8 mouse cellular contexts compared by ENCODE assay signal in genomic region chr16:37011922-37012289, GRCm38 (mm10). TPM values are rescaled to one million over a fixed set of nuclear protein-coding genes. Genes with fewer than 3 reads are reported as not detected.
DNase-seq lines count a peak whose midpoint lies in the region; ATAC-seq and TF ChIP-seq lines count a peak whose summit lies in the region.

No protein-coding gene starts in this region.

- no peak for DNase-seq in heart, adult 9 months (ENCODE audit: low spot score in 2 of 2)
- DNase-seq in MEL (ENCODE audit: low read depth, low spot score): no peak
- no peak for DNase-seq in spleen, postnatal 14 days (ENCODE audit: low spot score in 2 of 2)
- no peak for DNase-seq in thymus, postnatal 10 days (ENCODE audit: low spot score in 2 of 2)
- DNase-seq in left cerebral cortex, postnatal 36 days (ENCODE audit: low spot score in 2 of 2): no peak

- TF ChIP-seq RAD21 in MEL (IDR thresholded peaks at IDR 0.05; ENCODE audit: low read depth, low read length): no peak

- TF ChIP-seq EP300 in MEL (IDR thresholded peaks at IDR 0.05; ENCODE audit: low read depth in 1 of 2, low read length in 2 of 2): no peak

- peaks cover 16% of the 10 kb centered on the region for H3K79me2 ChIP-seq in MEL (ENCODE audit: control insufficient read depth, insufficient read depth, low read length, poor library complexity)

- peaks cover 14% of the 10 kb centered on the region for H3K4me1 ChIP-seq in heart, embryonic 12.5 days (replicated peaks)
- H3K4me1 ChIP-seq in MEL (ENCODE audit: control insufficient read depth in 1 of 2, insufficient read depth in 2 of 2, low read length in 2 of 2): peaks cover 0 to 11% of the 10 kb centered on the region in 2 experiments; a peak in 1 of 4 replicates

- WGBS in heart, embryonic 12.5 days: under 1% methylated on average over 26 of the region's 26 CpGs

- H3K4me3 ChIP-seq in heart, embryonic 12.5 days: peak overlapping the region; percentile 89
- H3K4me3 ChIP-seq in MEL (ENCODE audit: control insufficient read depth in 1 of 2, insufficient read depth in 1 of 2, low read depth in 2 of 2, low read length in 2 of 2): peak overlapping the region; percentile 69 to 97

- ATAC-seq in heart, embryonic 12.5 days (ENCODE audit: insufficient number of reproducible peaks, low FRiP score): peak; percentile 74
- peak; percentile 41 for ATAC-seq in granulocyte monocyte progenitor cell, adult 5-6 weeks (replicated peaks; ENCODE audit: poor library complexity, severe bottlenecking)
- ATAC-seq in megakaryocyte progenitor cell, adult 5-6 weeks (replicated peaks; ENCODE audit: poor library complexity): peak; percentile 36

- H3K27me3 ChIP-seq in heart, embryonic 12.5 days (replicated peaks): no peaks in the 10 kb centered on the region
- no peaks in the 10 kb centered on the region; a peak in 1 of 4 replicates for H3K27me3 ChIP-seq in MEL (ENCODE audit: control insufficient read depth in 1 of 2, insufficient read depth in 2 of 2, low read length in 2 of 2)

- no peak for TF ChIP-seq POLR2A in MEL (IDR thresholded peaks at IDR 0.05; ENCODE audit: control insufficient read depth in 1 of 2, insufficient read depth in 1 of 2, low read depth in 1 of 2, low read length in 2 of 2, poor library complexity in 1 of 2)

- peak overlapping the region; percentile 92 for H3K4me2 ChIP-seq in heart, embryonic 12.5 days

- intact Hi-C loops in left cerebral cortex, postnatal 36 days (cut with DNase I): loop anchor here (2.0 to 10.0 kb wide), 3 partner anchors 137 to 937 kb away; partner anchors contain the start of genes Ccdc58, Eaf2, Fam162a and Golgb1

- no peaks in the 10 kb centered on the region for H3K9me3 ChIP-seq in heart, embryonic 12.5 days (replicated peaks)
- H3K9me3 ChIP-seq in MEL (replicated peaks; ENCODE audit: insufficient read depth, low read length): no peaks in the 10 kb centered on the region

- peaks cover 3% of the 10 kb centered on the region; the same call in 1 of the 2 replicates for H3K36me3 ChIP-seq in heart, embryonic 12.5 days
- H3K36me3 ChIP-seq in MEL (ENCODE audit: control insufficient read depth in 1 of 2, insufficient read depth in 2 of 2, low read length in 2 of 2): peaks cover 2 to 11% of the 10 kb centered on the region in 2 experiments; a peak in 3 of 4 replicates

- H3K27ac ChIP-seq in heart, embryonic 12.5 days (ENCODE audit: poor library complexity, severe bottlenecking): no peak overlapping the region
- peak overlapping the region; percentile 28; the same call in 1 of the 2 replicates for H3K27ac ChIP-seq in MEL (ENCODE audit: control insufficient read depth, low read depth, low read length)

- peak overlapping the region; percentile 85 for H3K9ac ChIP-seq in heart, embryonic 12.5 days
- peak overlapping the region; percentile 92 for H3K9ac ChIP-seq in MEL (ENCODE audit: control insufficient read depth, low read depth, low read length, poor library complexity, severe bottlenecking)

- no peak for TF ChIP-seq CTCF in MEL (IDR thresholded peaks at IDR 0.05 in 2 of 3, conservative IDR thresholded peaks at IDR 0.05 in 1 of 3; ENCODE audit: control insufficient read depth in 1 of 3, insufficient read depth in 1 of 3, low read depth in 2 of 3, low read length in 3 of 3, poor library complexity in 1 of 3, severe bottlenecking in 1 of 3)

TF ChIP-seq in MEL, 35 proteins besides CTCF, POLR2A, EP300 and RAD21:
- TF ChIP-seq USF1 (IDR thresholded peaks at IDR 0.05; ENCODE audit: low read depth, low read length) (no peak), E2F4 (IDR thresholded peaks at IDR 0.05; ENCODE audit: borderline replicate concordance, low read depth, low read length) (no peak), ZNF384 (IDR thresholded peaks at IDR 0.05; ENCODE audit: low read depth, low read length) (no peak), NELFE (IDR thresholded peaks at IDR 0.05; ENCODE audit: low read depth, low read length) (no peak), USF2 (IDR thresholded peaks at IDR 0.05; ENCODE audit: borderline replicate concordance in 1 of 2, insufficient read depth in 1 of 2, low read depth in 1 of 2, low read length in 2 of 2) (no peak), MAX (IDR thresholded peaks at IDR 0.05; ENCODE audit: low read length) (no peak), ZKSCAN1 (IDR thresholded peaks at IDR 0.05; ENCODE audit: low read depth, low read length) (no peak), ZC3H11A (IDR thresholded peaks at IDR 0.05; ENCODE audit: low read depth, low read length) (no peak), HCFC1 (IDR thresholded peaks at IDR 0.05; ENCODE audit: low read depth, low read length) (no peak)

RNA-seq across cellular contexts. Expression of gene Polq, which starts 0.3 kb away (rescaled TPM):
- 7.2 and 7.3 TPM in 2 replicates for polyA plus RNA-seq in heart, embryonic 12.5 days (2016; fragmentation: Nextera tagmentation; extraction: Ambion mirVana)
- 15.1 and 17.2 TPM in 2 replicates for total RNA-seq in MEL (2012; rRNA removed)
- 10 to 100 TPM in 1 of 2 experiments, not detected in 1; 13.6 TPM for polyA plus RNA-seq in MEL (2012; ENCODE audit: insufficient read depth in 1 of 2, insufficient read length in 2 of 2, low read depth in 1 of 2, low replicate concordance in 2 of 2, missing spikeins in 1 of 2)
- 17.9 and 18.0 TPM in 2 replicates for total RNA-seq in granulocyte monocyte progenitor cell, adult 5-6 weeks (2014; fragmentation: Nextera tagmentation)
- 25.2 and 29.3 TPM in 2 replicates for total RNA-seq in granulocyte monocyte progenitor cell, adult 5-6 weeks (2017)
- total RNA-seq in megakaryocyte progenitor cell, adult 5-6 weeks (2015): 24.7 and 28.1 TPM in 2 replicates
- total RNA-seq in megakaryocyte progenitor cell, adult 5-6 weeks (2017): 20.7 and 28.6 TPM in 2 replicates
- total RNA-seq in left cerebral cortex, postnatal 36 days (2021): 1 to 10 TPM; 1.3 to 2.5 TPM

RNA-seq across cellular contexts. Expression of gene Fbxo40, which starts 21.6 kb away (rescaled TPM):
- 10.1 and 10.4 TPM in 2 replicates for polyA plus RNA-seq in heart, embryonic 12.5 days (2016; fragmentation: Nextera tagmentation; extraction: Ambion mirVana)
- total RNA-seq in MEL (2012; rRNA removed): 0.15 and 0.20 TPM in 2 replicates
- polyA plus RNA-seq in MEL (2012; ENCODE audit: insufficient read depth in 1 of 2, insufficient read length in 2 of 2, low read depth in 1 of 2, low replicate concordance in 2 of 2, missing spikeins in 1 of 2): under 1 TPM in 1 of 2 experiments, not detected in 1; 0.08 TPM
- total RNA-seq in granulocyte monocyte progenitor cell, adult 5-6 weeks (2014; fragmentation: Nextera tagmentation): 0.19 and 0.28 TPM in 2 replicates
- total RNA-seq in granulocyte monocyte progenitor cell, adult 5-6 weeks (2017): 0.31 and 0.47 TPM in 2 replicates
- total RNA-seq in megakaryocyte progenitor cell, adult 5-6 weeks (2015): 0.12 and 0.67 TPM in 2 replicates
- total RNA-seq in megakaryocyte progenitor cell, adult 5-6 weeks (2017): 0.64 and 2.0 TPM in 2 replicates
- total RNA-seq in left cerebral cortex, postnatal 36 days (2021): under 1 TPM in 1 of 2 experiments, not detected in 1; 0.35 TPM
